Mouse (Mus musculus) embryonic facial prominence, embryonic 13.5 days (tissue): ENCODE results near the gene Tbc1d1. TPM values are rescaled to one million over a fixed set of nuclear protein-coding genes. Genes with fewer than 3 reads are reported as not detected.

Experiments used
- ATAC-seq: fragments of 200-750 bp; cut with Nextera tagmentation; 2 replicates; pipeline ENCODE4 v1.8.0; 2017; ENCODE audit warnings: low read depth; ENCODE audit not compliant: insufficient number of reproducible peaks, insufficient read depth, low FRiP score, low TSS enrichment
- H3K27ac ChIP-seq: fragments of 300-500 bp; sonication (generic); 2 replicates; pipeline ENCODE4 v1.5.1; 2015; ENCODE audit warnings: moderate library complexity, mild to moderate bottlenecking, inconsistent platforms
- H3K27me3 ChIP-seq: fragments of 300-500 bp; sonication (generic); 2 replicates; pipeline ENCODE4 v1.6.1; 2015; ENCODE audit warnings: mild to moderate bottlenecking, inconsistent platforms
- H3K36me3 ChIP-seq: fragments of 300-500 bp; sonication (generic); 2 replicates; pipeline ENCODE4 v1.6.1; 2015; ENCODE audit warnings: mild to moderate bottlenecking, inconsistent platforms
- H3K4me1 ChIP-seq: fragments of 300-500 bp; sonication (generic); 2 replicates; pipeline ENCODE4 v1.6.1; 2015; ENCODE audit warnings: inconsistent platforms
- H3K4me2 ChIP-seq: fragments of 300-500 bp; sonication (generic); 2 replicates; pipeline ENCODE4 v1.6.1; 2015; ENCODE audit warnings: moderate library complexity, mild to moderate bottlenecking, inconsistent platforms
- H3K4me3 ChIP-seq: fragments of 300-500 bp; sonication (generic); 2 replicates; pipeline ENCODE4 v1.5.1; 2015; ENCODE audit warnings: mild to moderate bottlenecking, inconsistent platforms
- H3K9ac ChIP-seq: fragments of 300-500 bp; sonication (generic); 2 replicates; pipeline ENCODE4 v1.6.1; 2015; ENCODE audit warnings: mild to moderate bottlenecking, inconsistent platforms
- H3K9me3 ChIP-seq: fragments of 300-500 bp; sonication (generic); 2 replicates; pipeline ENCODE4 v1.6.1; 2016; ENCODE audit warnings: inconsistent platforms
- WGBS: fragments of 180-500 bp; shearing (Covaris S2); methylation state at CpG from one replicate; pipeline ENCODE4 v1.1.7; 2015; ENCODE audit warnings: mixed read lengths; 5-methylcytosine and 5-hydroxymethylcytosine counted together
- polyA plus RNA-seq: library from polyadenylated mRNA; unstranded; fragments of >200 nt; fragmentation: Nextera tagmentation; extraction: Ambion mirVana; gene quantifications from 2 replicates; pipeline ENCODE4 v1.2.1, GENCODE M21; 2015

The Tbc1d1 gene
- polyA plus RNA-seq, 1 experiment from 2014 or later: 21.6 TPM

- Histone ChIP-seq H3K9ac (no peak overlapping the region), H3K36me3 (peaks cover 21% of the 10 kb centered on the region), H3K4me3 (no peak overlapping the region), H3K4me2 (no peak overlapping the region), H3K27me3 (no peaks in the 10 kb centered on the region), H3K4me1 (peaks cover 11% of the 10 kb centered on the region), H3K27ac (no peak overlapping the region), H3K9me3 (no peaks in the 10 kb centered on the region)
- 91% methylated on average over 2 of the region's 2 CpGs for WGBS
- no peak for ATAC-seq
These were observed 110.4 kb downstream of the Tbc1d1 start for GRCm38 (mm10) chr5:64266534-64266933.

DNA sequence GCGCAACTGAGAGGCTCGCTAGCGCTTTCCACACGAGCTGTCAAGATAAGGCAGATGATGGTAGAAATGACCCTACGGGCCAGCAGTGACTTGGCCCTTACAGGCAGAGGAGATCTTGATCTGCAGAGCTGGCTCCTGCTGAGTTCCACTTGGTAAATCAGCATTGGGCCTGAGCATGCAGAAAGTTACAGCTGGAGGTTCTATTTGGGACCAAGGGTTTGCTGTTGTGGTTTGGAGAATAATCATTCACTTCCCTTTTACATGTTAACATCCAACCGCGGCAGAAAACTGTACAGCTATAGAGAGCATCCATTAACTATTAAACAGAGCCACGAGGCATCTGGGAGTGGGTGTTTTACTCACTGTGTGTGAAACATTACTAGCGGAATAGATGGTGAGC, 111.2 kb downstream of the Tbc1d1 start:
- Histone ChIP-seq H3K9me3 (no peaks in the 10 kb centered on the region), H3K4me2 (no peak overlapping the region), H3K27me3 (no peaks in the 10 kb centered on the region), H3K4me1 (peaks cover 11% of the 10 kb centered on the region), H3K9ac (no peak overlapping the region), H3K27ac (no peak overlapping the region), H3K36me3 (peaks cover 24% of the 10 kb centered on the region), H3K4me3 (no peak overlapping the region)
- 89% methylated on average over 9 of the region's 9 CpGs for WGBS
- no peak for ATAC-seq

DNA sequence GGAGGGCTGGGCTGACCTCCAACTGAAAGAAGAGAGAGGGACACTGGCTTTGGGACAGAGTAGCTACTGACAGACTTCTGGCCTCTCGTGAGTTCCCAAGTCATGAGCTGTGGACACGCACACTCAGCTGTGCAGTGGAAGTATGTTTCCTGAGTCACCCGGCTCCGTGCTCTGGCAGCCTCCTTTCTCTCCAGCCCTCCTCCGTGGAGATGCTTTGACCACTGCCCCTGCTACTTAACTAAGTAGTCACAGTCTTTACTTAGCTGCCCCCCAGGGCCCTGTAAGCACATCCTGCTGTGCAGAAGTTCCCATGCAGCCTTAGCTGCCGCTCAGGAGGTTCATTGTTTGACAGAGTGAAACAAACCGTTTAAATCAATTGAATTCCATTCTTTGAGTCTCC, 113.6 kb downstream of the Tbc1d1 start:
- H3K4me1 ChIP-seq: peaks cover 11% of the 10 kb centered on the region
- no peak overlapping the region for H3K27ac ChIP-seq
- no peak overlapping the region for H3K4me2 ChIP-seq
- ATAC-seq: no peak
- no peaks in the 10 kb centered on the region for H3K27me3 ChIP-seq
- 31% methylated on average over 7 of the region's 7 CpGs for WGBS
- no peaks in the 10 kb centered on the region for H3K9me3 ChIP-seq
- H3K4me3 ChIP-seq: no peak overlapping the region
- peaks cover 15% of the 10 kb centered on the region for H3K36me3 ChIP-seq
- H3K9ac ChIP-seq: no peak overlapping the region

GRCm38 (mm10) chr5:64273517-64273916, 117.4 kb downstream of the Tbc1d1 start:
- H3K4me1 ChIP-seq: peaks cover 11% of the 10 kb centered on the region
- H3K4me2 ChIP-seq: no peak overlapping the region
- peaks cover 22% of the 10 kb centered on the region for H3K36me3 ChIP-seq
- 91% methylated on average over 1 of the region's 1 CpGs for WGBS
- no peak overlapping the region for H3K27ac ChIP-seq
- H3K27me3 ChIP-seq: no peaks in the 10 kb centered on the region
- no peak overlapping the region for H3K4me3 ChIP-seq
- no peak overlapping the region for H3K9ac ChIP-seq
- H3K9me3 ChIP-seq: no peaks in the 10 kb centered on the region
- no peak for ATAC-seq

GRCm38 (mm10) chr5:64274296-64274695, 118.2 kb downstream of the Tbc1d1 start:
- WGBS: 87% methylated on average over 9 of the region's 9 CpGs
- no peak for ATAC-seq

GRCm38 (mm10) chr5:64274738-64275451, 118.8 kb downstream of the Tbc1d1 start:
- ATAC-seq: no peak
- WGBS: 37% methylated on average over 17 of the region's 17 CpGs

More at GRCm38 (mm10) chr5:64274296-64274695, 118.2 kb downstream of the Tbc1d1 start:
- Histone ChIP-seq H3K36me3 (peaks cover 25% of the 10 kb centered on the region), H3K9me3 (no peaks in the 10 kb centered on the region), H3K4me2 (no peak overlapping the region), H3K9ac (no peak overlapping the region), H3K4me1 (peaks cover 11% of the 10 kb centered on the region), H3K27me3 (no peaks in the 10 kb centered on the region), H3K4me3 (no peak overlapping the region), H3K27ac (no peak overlapping the region)

GRCm38 (mm10) chr5:64277646-64278191, 121.6 kb downstream of the Tbc1d1 start:
- H3K27me3 ChIP-seq: no peaks in the 10 kb centered on the region
- 88% methylated on average over 7 of the region's 7 CpGs for WGBS
- peaks cover 37% of the 10 kb centered on the region for H3K36me3 ChIP-seq
- H3K9ac ChIP-seq: no peak overlapping the region
- no peak overlapping the region for H3K4me3 ChIP-seq
- no peak overlapping the region for H3K27ac ChIP-seq
- H3K4me2 ChIP-seq: no peak overlapping the region
- no peak for ATAC-seq
- H3K4me1 ChIP-seq: peaks cover 3% of the 10 kb centered on the region; the same call in 1 of the 2 replicates
- no peaks in the 10 kb centered on the region for H3K9me3 ChIP-seq

More at GRCm38 (mm10) chr5:64274738-64275451, 118.8 kb downstream of the Tbc1d1 start:
- no peak overlapping the region for H3K4me2 ChIP-seq
- no peak overlapping the region for H3K4me3 ChIP-seq
- H3K27me3 ChIP-seq: no peaks in the 10 kb centered on the region
- no peak overlapping the region for H3K9ac ChIP-seq
- no peaks in the 10 kb centered on the region for H3K9me3 ChIP-seq
- no peak overlapping the region for H3K27ac ChIP-seq
- H3K36me3 ChIP-seq: peaks cover 30% of the 10 kb centered on the region
- H3K4me1 ChIP-seq: peaks cover 6% of the 10 kb centered on the region; the same call in 1 of the 2 replicates

- Histone ChIP-seq H3K9me3 (no peaks in the 10 kb centered on the region), H3K9ac (no peak overlapping the region), H3K27me3 (no peaks in the 10 kb centered on the region), H3K4me3 (no peak overlapping the region), H3K36me3 (peaks cover 49% of the 10 kb centered on the region), H3K4me1 (peaks cover 3% of the 10 kb centered on the region; the same call in 1 of the 2 replicates), H3K27ac (no peak overlapping the region), H3K4me2 (no peak overlapping the region)
- 60% methylated on average over 7 of the region's 7 CpGs for WGBS
- no peak for ATAC-seq
These were observed 123.6 kb downstream of the Tbc1d1 start for GRCm38 (mm10) chr5:64279668-64280067.

GRCm38 (mm10) chr5:64280191-64280590, 124.1 kb downstream of the Tbc1d1 start:
- ATAC-seq: no peak
- Histone ChIP-seq H3K9ac (no peak overlapping the region), H3K27ac (no peak overlapping the region), H3K27me3 (no peaks in the 10 kb centered on the region), H3K4me3 (no peak overlapping the region), H3K36me3 (peaks cover 49% of the 10 kb centered on the region), H3K4me2 (no peak overlapping the region), H3K9me3 (no peaks in the 10 kb centered on the region), H3K4me1 (peaks cover 3% of the 10 kb centered on the region; the same call in 1 of the 2 replicates)
- 94% methylated on average over 8 of the region's 8 CpGs for WGBS

DNA sequence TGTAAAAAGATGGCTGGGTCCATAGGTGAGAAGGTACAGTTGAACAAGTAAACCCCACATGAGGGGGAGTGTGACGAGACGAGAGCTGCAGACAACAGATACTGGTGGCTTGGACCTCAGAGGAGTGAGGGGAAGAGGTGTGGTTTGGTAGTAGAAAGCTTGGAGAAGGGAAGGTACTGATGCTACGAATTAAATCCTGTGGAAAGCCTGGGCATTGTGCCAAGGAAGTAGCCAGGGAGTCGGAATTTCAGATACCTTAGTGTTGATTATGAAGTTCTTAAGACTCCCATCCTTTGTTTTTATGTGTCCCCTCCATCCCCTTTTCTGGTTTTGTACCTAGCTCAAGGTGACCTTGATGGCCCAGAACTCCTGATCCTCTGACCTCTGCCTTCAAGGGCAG, 124.5 kb downstream of the Tbc1d1 start:
- H3K9me3 ChIP-seq: no peaks in the 10 kb centered on the region
- no peak overlapping the region for H3K27ac ChIP-seq
- H3K9ac ChIP-seq: no peak overlapping the region
- H3K4me2 ChIP-seq: no peak overlapping the region
- 67% methylated on average over 4 of the region's 4 CpGs for WGBS
- no peaks in the 10 kb centered on the region for H3K27me3 ChIP-seq
- no peak overlapping the region for H3K4me3 ChIP-seq
- ATAC-seq: no peak
- H3K4me1 ChIP-seq: peaks cover 3% of the 10 kb centered on the region; the same call in 1 of the 2 replicates
- H3K36me3 ChIP-seq: peaks cover 48% of the 10 kb centered on the region

DNA sequence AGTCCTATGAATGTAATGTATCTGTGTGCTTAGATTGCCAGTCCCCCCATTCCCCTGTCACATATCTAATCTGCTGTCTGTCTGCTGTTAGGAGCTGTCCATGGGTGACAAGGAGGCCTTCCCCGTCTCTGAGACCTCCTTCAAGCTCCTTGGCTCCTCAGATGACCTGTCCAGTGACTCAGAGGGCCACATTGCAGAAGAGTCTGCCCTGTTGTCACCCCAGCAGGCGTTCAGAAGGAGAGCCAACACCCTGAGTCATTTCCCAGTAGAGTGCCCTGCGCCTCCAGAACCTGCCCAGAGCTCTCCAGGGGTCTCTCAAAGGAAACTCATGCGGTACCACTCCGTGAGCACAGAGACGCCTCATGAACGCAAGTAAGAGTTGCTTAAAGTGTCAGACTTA, 125.6 kb downstream of the Tbc1d1 start:
- Histone ChIP-seq H3K9ac (no peak overlapping the region), H3K27ac (no peak overlapping the region), H3K4me3 (no peak overlapping the region), H3K4me2 (no peak overlapping the region), H3K27me3 (no peaks in the 10 kb centered on the region), H3K36me3 (peaks cover 52% of the 10 kb centered on the region), H3K4me1 (peaks cover 3% of the 10 kb centered on the region; the same call in 1 of the 2 replicates), H3K9me3 (no peaks in the 10 kb centered on the region)
- no peak for ATAC-seq
- WGBS: 94% methylated on average over 7 of the region's 7 CpGs

- no peak for ATAC-seq
- Histone ChIP-seq H3K4me1 (peaks cover 3% of the 10 kb centered on the region; the same call in 1 of the 2 replicates), H3K4me2 (no peak overlapping the region), H3K9ac (no peak overlapping the region), H3K4me3 (no peak overlapping the region), H3K27me3 (no peaks in the 10 kb centered on the region), H3K36me3 (peaks cover 61% of the 10 kb centered on the region), H3K9me3 (no peaks in the 10 kb centered on the region), H3K27ac (no peak overlapping the region)
- WGBS: 67% methylated on average over 4 of the region's 4 CpGs
These were observed 126.5 kb downstream of the Tbc1d1 start for GRCm38 (mm10) chr5:64282594-64282993.
